Mouse (Mus musculus) adrenal gland, adult 2 months (tissue): ENCODE results near the gene Chrdl1. TPM values are rescaled to one million over a fixed set of nuclear protein-coding genes. Genes with fewer than 3 reads are reported as not detected.

ENCODE experiments used
- DNase-seq: peaks from one replicate; pipeline ENCODE4 v3.0.0; 2021
- long read RNA-seq: library from polyadenylated mRNA; stranded (forward); transcript quantifications from one replicate; pipeline ENCODE4 v2.0.0, GENCODE M21; 2021
- polyA plus RNA-seq: library from polyadenylated mRNA; depleted of rRNA; stranded (reverse); fragments of >200 nt; gene quantifications from 2 replicates; pipeline ENCODE4 v1.2.3, GENCODE M21; 2012; rRNA removed
- total RNA-seq, 2 experiments: library from RNA; stranded (reverse); gene quantifications; 2 replicates each; pipeline ENCODE4 v1.2.3; 2021

Gene Chrdl1
- total RNA-seq (1 to 10 TPM; 2.7 to 5.5 TPM), polyA plus RNA-seq (0.81 and 1.3 TPM in 2 replicates)
- long read RNA-seq, full-length matches to known transcripts = 1 of 2 reads
- long read RNA-seq, partial matches to known transcripts = 0 of 2 reads
- long read RNA-seq, other reads (novel, unspliced or antisense) = 1 of 2 reads

DNA sequence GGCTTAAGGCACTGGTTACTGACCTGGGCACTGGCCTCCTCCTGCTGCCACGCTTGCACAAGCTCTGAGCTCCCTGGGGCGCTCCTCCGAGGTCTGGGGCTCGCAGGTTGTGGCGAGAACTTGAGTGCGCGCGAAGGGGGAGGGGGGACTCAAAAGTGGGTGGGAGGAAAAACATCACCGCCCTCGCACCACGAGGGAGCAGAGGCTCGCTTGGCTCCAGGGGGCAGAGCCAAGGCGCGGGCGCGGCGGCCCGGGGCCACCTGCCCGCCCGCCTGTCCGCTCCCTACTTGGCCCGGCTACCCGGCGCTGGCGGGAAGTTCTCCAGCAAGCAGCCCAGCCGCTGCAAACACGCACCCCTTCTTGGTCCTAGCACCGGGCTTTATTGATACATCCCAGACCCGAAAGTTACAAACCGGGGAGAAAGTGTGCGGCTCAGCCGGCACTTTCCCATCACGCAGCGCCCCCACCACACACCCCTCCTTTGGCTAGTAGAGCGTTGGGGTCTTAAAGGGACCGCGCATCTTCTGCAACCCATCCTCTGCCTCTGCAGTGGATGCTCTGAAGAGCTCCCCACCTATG is at the start of gene Chrdl1:
Gene Chrdl1 (minus strand): TSS at position 472 of the 579 bp plus-strand sequence.
- peak; percentile 9 for DNase-seq

DNA sequence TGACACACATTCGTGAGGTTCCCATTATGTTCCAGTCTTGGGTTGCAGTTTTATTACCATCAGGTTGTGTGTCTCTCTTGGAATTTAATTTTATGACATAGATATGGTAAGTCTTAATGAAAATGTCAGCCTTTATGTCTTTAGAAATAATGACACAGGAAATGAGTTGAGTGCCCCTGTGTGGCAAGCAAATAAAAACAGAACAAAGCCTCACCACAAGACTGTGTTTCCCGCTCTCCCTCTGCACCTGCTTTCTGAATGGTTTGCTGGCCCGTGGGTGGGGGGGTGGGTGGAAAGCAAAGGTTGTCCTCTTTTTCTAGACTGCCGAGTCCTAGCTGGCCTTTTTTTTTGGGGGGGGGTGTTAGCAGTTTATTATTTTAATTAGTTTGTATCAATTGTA is 48.6 kb upstream of the Chrdl1 start:
- DNase-seq = no peak

DNA sequence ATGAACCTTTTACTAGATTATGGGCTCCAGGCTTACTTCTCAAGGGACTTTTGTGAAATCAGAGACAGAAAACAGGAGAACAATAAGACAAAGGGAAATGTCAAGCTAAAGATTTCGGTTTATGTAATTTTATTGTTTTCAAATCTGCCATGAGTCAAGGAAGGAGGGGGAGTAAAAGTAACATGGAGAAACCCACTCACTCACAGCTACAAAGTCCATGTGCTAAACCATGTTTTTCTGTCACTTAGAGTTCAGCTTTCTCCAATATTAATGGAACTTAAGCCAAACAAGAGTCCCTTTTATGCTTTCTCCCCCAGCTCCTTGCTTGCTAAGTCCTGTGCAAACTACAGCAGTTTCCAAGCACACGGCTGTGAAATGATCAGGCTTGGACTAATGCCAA is 10.5 kb upstream of the Chrdl1 start:
- no peak for DNase-seq

GRCm38 (mm10) chrX:143366256-143366959 is 27.7 kb downstream of the Chrdl1 start:
- DNase-seq = no peak

- DNase-seq = no peak
These were observed 46.8 kb downstream of the Chrdl1 start for GRCm38 (mm10) chrX:143347227-143347626.

- no peak for DNase-seq
These were observed 47.3 kb downstream of the Chrdl1 start for GRCm38 (mm10) chrX:143346739-143347138.

DNA sequence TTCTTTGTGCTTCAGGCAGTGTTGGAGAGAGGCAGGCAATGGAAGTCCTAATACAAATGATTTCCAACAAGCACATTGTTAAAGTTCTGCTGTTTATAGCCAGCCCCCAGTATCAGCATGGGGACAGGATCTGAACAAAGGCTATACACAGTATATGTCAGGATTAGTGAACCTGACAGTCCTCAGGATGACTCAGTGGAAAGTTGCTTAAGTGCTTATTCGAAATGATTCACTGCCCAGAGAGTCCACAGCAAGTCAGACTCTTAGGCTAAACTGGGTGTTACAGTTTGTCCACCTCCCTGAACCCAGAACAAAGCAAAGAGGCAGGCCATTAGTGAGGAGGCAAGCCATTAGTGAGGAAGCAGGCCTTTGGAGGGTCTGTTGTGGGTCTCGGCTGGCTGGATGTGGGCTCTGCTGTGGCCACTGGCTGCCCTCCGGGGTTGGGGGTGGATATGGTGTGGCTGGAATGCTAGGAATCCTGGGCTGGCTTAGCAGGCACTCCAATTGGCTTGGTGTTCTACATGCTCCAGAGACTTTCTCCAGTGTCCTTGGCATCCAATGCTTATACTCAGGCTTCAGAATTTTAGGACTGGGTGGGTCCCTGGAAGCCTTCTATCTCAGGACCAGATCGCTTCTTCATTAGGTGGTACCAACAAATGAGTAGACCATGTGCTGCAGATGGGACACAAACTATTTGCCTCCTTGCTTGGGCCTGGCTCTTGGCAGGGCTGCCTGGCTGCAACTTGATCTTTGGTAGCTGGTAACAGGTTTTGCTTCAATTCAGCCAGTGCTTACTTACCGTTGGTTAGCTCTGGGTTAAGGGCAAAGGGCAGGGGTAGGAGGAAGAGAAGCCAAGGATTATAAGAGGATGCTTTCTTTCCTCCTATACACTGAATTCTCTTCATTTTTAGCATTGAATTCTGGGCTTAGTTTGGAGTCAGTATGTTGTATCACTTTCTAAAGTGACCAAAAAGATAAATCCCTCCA is 49.3 kb downstream of the Chrdl1 start:
- peak; percentile 8 for DNase-seq

- DNase-seq = no peak
These were observed 55.9 kb downstream of the Chrdl1 start for GRCm38 (mm10) chrX:143338156-143338555.

GRCm38 (mm10) chrX:143337561-143337960 is 56.5 kb downstream of the Chrdl1 start:
- no peak for DNase-seq

GRCm38 (mm10) chrX:143336661-143337060 is 57.4 kb downstream of the Chrdl1 start:
- DNase-seq = no peak

DNA sequence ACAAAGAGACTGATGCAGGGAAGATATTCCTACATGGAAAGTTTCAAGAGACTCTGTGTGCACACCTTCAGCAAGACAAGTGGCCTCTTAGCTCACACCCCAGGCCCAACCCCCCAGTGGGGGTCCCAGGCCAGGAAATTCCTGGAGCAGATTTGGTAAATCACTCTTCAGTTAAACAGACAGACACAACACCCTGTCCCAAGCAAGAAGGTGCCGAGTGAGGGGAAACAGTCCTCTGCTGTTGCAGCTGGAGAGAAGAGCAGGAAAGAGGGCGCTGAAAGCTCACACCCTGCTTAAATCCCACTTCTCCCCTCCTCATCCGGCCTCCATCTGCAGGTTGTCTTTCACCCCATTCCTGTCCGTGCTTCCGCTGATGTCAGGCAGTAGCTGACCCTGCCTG is 58.2 kb downstream of the Chrdl1 start:
- DNase-seq = no peak

DNA sequence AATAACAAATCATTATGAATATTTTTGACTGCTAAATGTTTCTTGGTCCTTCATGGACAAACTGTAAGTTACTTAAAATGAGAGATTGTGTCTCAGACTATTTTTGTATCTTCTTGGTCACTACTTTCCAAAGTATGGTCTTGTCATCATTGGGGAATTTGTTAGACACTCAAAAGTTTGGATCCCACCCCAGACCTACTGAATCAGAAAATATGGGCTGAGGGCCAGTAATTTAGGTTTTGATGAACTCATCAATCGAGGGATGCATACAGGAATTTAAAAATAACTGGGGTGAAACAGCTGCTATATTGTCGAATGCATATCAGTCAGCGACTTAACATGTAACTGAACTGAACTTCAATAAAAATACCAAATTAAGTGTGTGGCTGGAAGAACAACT is 80.9 kb downstream of the Chrdl1 start:
- no peak for DNase-seq

GRCm38 (mm10) chrX:143294726-143295125 is 99.3 kb downstream of the Chrdl1 start:
- DNase-seq = no peak

- no peak for DNase-seq
These were observed 118.9 kb downstream of the Chrdl1 start for GRCm38 (mm10) chrX:143275202-143275601.

DNA sequence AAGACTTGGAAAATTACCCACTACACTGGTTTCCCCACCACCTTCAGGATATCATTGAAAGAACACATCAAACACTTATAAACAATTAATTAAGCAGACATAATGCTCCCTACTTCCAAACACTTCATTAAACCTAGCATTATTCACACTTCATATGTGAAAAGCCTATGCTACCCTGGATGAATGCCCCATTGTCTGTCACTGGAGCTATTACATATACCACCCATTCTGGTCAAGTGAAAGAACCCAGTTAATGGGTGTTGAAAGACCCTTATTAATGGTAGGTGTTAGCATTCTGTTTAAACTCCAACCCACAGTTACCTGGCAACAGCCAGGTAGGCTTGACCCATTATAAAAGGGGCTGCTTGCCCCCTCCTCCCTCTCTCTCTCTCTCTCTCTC is 143.4 kb downstream of the Chrdl1 start:
- no peak for DNase-seq

Other genes with a start within 250 kb of the Chrdl1 start
- 10 to 100 TPM; 27.4 to 30.9 TPM for gene Pak3, start 124.3 kb upstream of the Chrdl1 start, total RNA-seq
- 0.04 and 0.61 TPM in 2 replicates for gene Pak3, start 124.3 kb upstream of the Chrdl1 start, polyA plus RNA-seq